Mouse (Mus musculus): ENCODE data around the gene 1110017D15Rik.

DNA sequence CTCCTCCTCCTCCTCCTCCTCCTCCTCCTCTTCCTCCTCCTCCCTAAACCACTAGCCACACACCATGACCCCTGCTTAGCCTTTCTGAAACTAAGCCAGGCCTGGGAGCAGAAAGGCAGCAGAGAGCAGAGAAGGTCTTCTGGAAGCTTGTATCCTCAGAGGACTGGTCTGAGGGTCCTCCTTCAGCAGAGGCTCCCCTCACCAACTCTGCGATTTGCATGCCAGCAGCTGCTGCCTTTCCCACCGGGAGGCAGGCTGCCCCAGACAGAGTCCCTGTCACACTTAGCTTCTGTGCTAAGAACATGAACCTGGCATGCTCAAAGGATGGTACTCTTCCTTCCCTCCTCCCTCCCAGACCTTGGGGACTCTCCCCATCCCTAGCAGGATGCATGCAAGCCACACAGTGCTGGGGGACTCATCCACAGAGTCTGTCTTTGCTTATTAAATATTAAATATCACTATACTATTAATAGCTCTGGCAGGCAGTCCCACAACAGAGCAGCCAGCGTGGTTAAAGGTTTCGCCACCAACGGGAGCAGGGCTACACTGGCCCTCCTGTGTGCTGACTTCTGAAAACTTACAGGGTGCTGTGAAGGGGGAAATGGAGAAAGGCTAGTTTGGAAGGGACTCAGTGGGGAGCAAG is 39.3 kb upstream of the 1110017D15Rik start:
- TF ChIP-seq CTCF (IDR thresholded peaks at IDR 0.05; ENCODE audit: low read depth, low read length) (no peak), TAL1 (conservative IDR thresholded peaks at IDR 0.05; ENCODE audit: low read depth, low read length) (no peak), GATA1 (IDR thresholded peaks at IDR 0.05; ENCODE audit: borderline replicate concordance, low read length) (no peak)

Data from G1E (cell line).